In the genomic region with DNA sequence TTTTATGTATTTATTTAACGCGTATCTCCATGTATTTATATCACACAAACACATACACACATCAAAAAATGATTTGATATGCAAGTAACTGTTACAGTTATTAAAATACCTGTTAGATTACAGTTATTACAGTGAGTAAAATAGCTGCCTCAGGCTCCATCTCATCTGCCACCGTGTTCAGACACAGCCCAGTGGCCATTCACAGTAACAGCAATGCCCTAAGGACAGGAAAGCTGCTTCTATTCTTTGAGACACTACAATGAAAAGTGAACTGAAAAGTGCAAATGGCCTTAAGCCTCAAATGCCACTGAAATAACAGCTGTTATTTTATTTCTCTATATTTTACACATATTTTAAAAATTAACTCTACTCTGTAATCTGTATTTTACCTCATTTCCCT, we compare ENCODE assay signal across 17 mouse cellular contexts. TPM values are rescaled to one million over a fixed set of nuclear protein-coding genes. Genes with fewer than 3 reads are reported as not detected.
A peak's percentile ranks its signal among the peaks of the same experiment; 100 is the strongest.
DNase-seq lines count a peak whose midpoint lies in the region; ATAC-seq and TF ChIP-seq lines count a peak whose summit lies in the region.
"Had no signal": no experiment of that assay in that cellular context is flagged by ENCODE, and none has a peak within 500 bp of the region (broad histone marks: within the 10 kb centered on the region; RNA-seq: fewer than 3 reads in every experiment).

No protein-coding gene starts in this region.

- WGBS in forebrain, postnatal 0 days = 89% methylated on average over 3 of the region's 3 CpGs
- WGBS in forebrain, embryonic 10.5 days = 91% methylated on average over 3 of the region's 3 CpGs
- WGBS in liver, adult 2 months = 92% methylated on average over 3 of the region's 3 CpGs
- WGBS in liver, embryonic 11.5 days = 93% methylated on average over 3 of the region's 3 CpGs

- H3K36me3 ChIP-seq in forebrain, postnatal 0 days (ENCODE audit: insufficient read depth) = peaks cover 32% of the 10 kb centered on the region; the same call in 1 of the 2 replicates
- peaks cover 94% of the 10 kb centered on the region for H3K36me3 ChIP-seq in forebrain, embryonic 10.5 days (replicated peaks)
- peaks cover 38% of the 10 kb centered on the region for H3K36me3 ChIP-seq in liver, adult 2 months (ENCODE audit: control insufficient read depth, insufficient read depth, low read length)
- H3K36me3 ChIP-seq in liver, embryonic 11.5 days (ENCODE audit: control insufficient read depth, insufficient read depth, low read length) = peaks cover 20% of the 10 kb centered on the region; the same call in 1 of the 2 replicates

- H3K9me3 ChIP-seq in forebrain, postnatal 0 days (ENCODE audit: low read length) = no peaks in the 10 kb centered on the region
- no peaks in the 10 kb centered on the region for H3K9me3 ChIP-seq in forebrain, embryonic 10.5 days
- H3K9me3 ChIP-seq in liver, embryonic 11.5 days (ENCODE audit: control insufficient read depth, low read length) = no peaks in the 10 kb centered on the region
- H3K9me3 ChIP-seq: heart, embryonic 15.5 days; midbrain, embryonic 12.5 days; neural tube, embryonic 15.5 days had no signal

- no peak overlapping the region for H3K4me3 ChIP-seq in forebrain, postnatal 0 days (ENCODE audit: low read depth, low read length)
- H3K4me3 ChIP-seq in forebrain, embryonic 10.5 days = no peak overlapping the region
- no peak overlapping the region for H3K4me3 ChIP-seq in liver, adult 2 months (ENCODE audit: insufficient read depth, low read depth, low read length)
- H3K4me3 ChIP-seq in liver, embryonic 11.5 days (ENCODE audit: low read depth, low read length) = no peak overlapping the region
- H3K4me3 ChIP-seq: heart, embryonic 15.5 days; midbrain, embryonic 12.5 days; neural tube, embryonic 15.5 days had no signal

- POLR2A ChIA-PET in Patski (lab: Charles Lee) = no interaction called here

- no peak overlapping the region for H3K27ac ChIP-seq in forebrain, postnatal 0 days (ENCODE audit: low read depth, low read length)
- no peak overlapping the region for H3K27ac ChIP-seq in forebrain, embryonic 10.5 days
- H3K27ac ChIP-seq in liver, adult 2 months (replicated peaks; ENCODE audit: insufficient read depth, low read depth, low read length) = no peak overlapping the region
- no peak overlapping the region for H3K27ac ChIP-seq in liver, embryonic 11.5 days (ENCODE audit: low read depth, low read length)
- H3K27ac ChIP-seq: heart, embryonic 15.5 days; midbrain, embryonic 12.5 days; neural tube, embryonic 15.5 days had no signal

- in situ Hi-C loops in Patski (cut with MboI; ENCODE audit: low pct_unique_long_range_greater_than_20kb) = no loop called here

- no peaks in the 10 kb centered on the region for H3K79me2 ChIP-seq in liver, adult 2 months (ENCODE audit: control insufficient read depth, insufficient read depth, low read length)

- H3K27me3 ChIP-seq in forebrain, postnatal 0 days (ENCODE audit: insufficient read depth, low read length) = no peaks in the 10 kb centered on the region
- no peaks in the 10 kb centered on the region for H3K27me3 ChIP-seq in forebrain, embryonic 10.5 days (ENCODE audit: poor library complexity, severe bottlenecking)
- H3K27me3 ChIP-seq in liver, adult 2 months (ENCODE audit: control insufficient read depth, insufficient read depth, low read length) = no peaks in the 10 kb centered on the region
- no peaks in the 10 kb centered on the region for H3K27me3 ChIP-seq in liver, embryonic 11.5 days (replicated peaks; ENCODE audit: control insufficient read depth, insufficient read depth, low read length)
- no peaks in the 10 kb centered on the region for H3K27me3 ChIP-seq in Patski
- H3K27me3 ChIP-seq: heart, embryonic 15.5 days; midbrain, embryonic 12.5 days; neural tube, embryonic 15.5 days had no signal

- no peak for TF ChIP-seq POLR2A in liver, adult 2 months (IDR thresholded peaks at IDR 0.05; ENCODE audit: extremely low read depth, insufficient read depth, low read length)

- no peaks in the 10 kb centered on the region for H3K4me1 ChIP-seq in forebrain, postnatal 0 days (ENCODE audit: insufficient read depth)
- H3K4me1 ChIP-seq in forebrain, embryonic 10.5 days = no peaks in the 10 kb centered on the region
- no peaks in the 10 kb centered on the region for H3K4me1 ChIP-seq in liver, adult 2 months (ENCODE audit: control insufficient read depth, insufficient read depth, low read length)
- H3K4me1 ChIP-seq in liver, embryonic 11.5 days (replicated peaks; ENCODE audit: control insufficient read depth, insufficient read depth, low read length) = no peaks in the 10 kb centered on the region
- H3K4me1 ChIP-seq: heart, embryonic 15.5 days; midbrain, embryonic 12.5 days; neural tube, embryonic 15.5 days had no signal

- ATAC-seq in forebrain, postnatal 0 days = peak; percentile 53; the same call in 1 of the 2 replicates
- ATAC-seq in liver, embryonic 11.5 days (replicated peaks; ENCODE audit: low FRiP score) = no peak
- ATAC-seq in Patski = no peak
- ATAC-seq in megakaryocyte progenitor cell, adult 5-6 weeks (replicated peaks; ENCODE audit: poor library complexity) = peak; percentile 81
- ATAC-seq in cerebellum, adult (ENCODE audit: insufficient number of reproducible peaks, low FRiP score, low TSS enrichment) = no peak

- no peak overlapping the region for H3K9ac ChIP-seq in forebrain, postnatal 0 days
- H3K9ac ChIP-seq in liver, adult 2 months (ENCODE audit: low read depth, low read length) = no peak overlapping the region
- no peak overlapping the region for H3K9ac ChIP-seq in liver, embryonic 11.5 days (ENCODE audit: low read depth, low read length)
- H3K9ac ChIP-seq: heart, embryonic 15.5 days; midbrain, embryonic 12.5 days; neural tube, embryonic 15.5 days had no signal

- DNase-seq in forebrain, postnatal 0 days = no peak
- DNase-seq in forebrain, embryonic 10.5 days (ENCODE audit: extremely low spot score, low spot score) = no peak
- no peak for DNase-seq in liver, adult 2 months (ENCODE audit: extremely low read depth, low read depth, low spot score)
- DNase-seq in liver, embryonic 11.5 days (ENCODE audit: low spot score) = no peak
- DNase-seq in Patski (ENCODE audit: low read depth, low spot score) = no peak
- DNase-seq in ovary, postnatal 36 days (ENCODE audit: low spot score) = no peak
- DNase-seq: adrenal gland, postnatal 10 days; embryo, embryonic 11 days; gastrocnemius, postnatal 25 days; left cerebral cortex, postnatal 4 days; lung, adult 18-20 months; right cerebral cortex, postnatal 4 days had no signal

- CTCF ChIA-PET in Patski (lab: Charles Lee) = interaction anchor here (1.0 to 1.1 kb wide), 2 partner anchors 11 to 28 kb away, joined by 3 to 4 read pairs; no protein-coding TSS in a partner anchor

- no peak overlapping the region for H3K4me2 ChIP-seq in forebrain, postnatal 0 days (ENCODE audit: low read depth)
- no peak overlapping the region for H3K4me2 ChIP-seq in liver, embryonic 11.5 days
- H3K4me2 ChIP-seq: heart, embryonic 15.5 days; midbrain, embryonic 12.5 days; neural tube, embryonic 15.5 days had no signal

- peak; percentile 49 for TF ChIP-seq CTCF in forebrain, postnatal 0 days (IDR thresholded peaks at IDR 0.05; ENCODE audit: low read depth)
- TF ChIP-seq CTCF in liver, adult 2 months (IDR thresholded peaks at IDR 0.05; ENCODE audit: low read depth, low read length) = peak; percentile 4; the same call in 1 of the 2 replicates
- peak; percentile 28 for TF ChIP-seq CTCF in Patski (IDR thresholded peaks at IDR 0.05)

RNA-seq across cellular contexts. Expression of gene Fam208b, which starts 20.1 kb away (rescaled TPM):
- total RNA-seq in forebrain, postnatal 0 days (2014; rRNA removed) = 45.6 and 54.2 TPM in 2 replicates
- polyA plus RNA-seq in forebrain, postnatal 0 days (2015; fragmentation: Nextera tagmentation; extraction: Ambion mirVana) = 7.4 and 10.2 TPM in 2 replicates
- 20.9 and 24.4 TPM in 2 replicates for polyA plus RNA-seq in forebrain, embryonic 10.5 days (2016; fragmentation: Nextera tagmentation; extraction: Ambion mirVana)
- 10.8 and 12.2 TPM in 2 replicates for total RNA-seq in liver, adult 2 months (2014; rRNA removed)
- polyA plus RNA-seq in liver, adult 2 months (2012; rRNA removed) = 0.90 and 1.5 TPM in 2 replicates
- 10.8 and 14.5 TPM in 2 replicates for polyA plus RNA-seq in liver, embryonic 11.5 days (2014; fragmentation: Nextera tagmentation; extraction: Ambion mirVana)
- 26.3 TPM for polyA plus RNA-seq in Patski (2021)
- 42.2 and 65.3 TPM in 2 replicates for total RNA-seq in megakaryocyte progenitor cell, adult 5-6 weeks (2015)
- 24.7 and 37.0 TPM in 2 replicates for total RNA-seq in megakaryocyte progenitor cell, adult 5-6 weeks (2017)

RNA-seq across cellular contexts. Expression of gene Asb13, which starts 43.0 kb away (rescaled TPM):
- 9.8 and 12.1 TPM in 2 replicates for total RNA-seq in forebrain, postnatal 0 days (2014; rRNA removed)
- polyA plus RNA-seq in forebrain, postnatal 0 days (2015; fragmentation: Nextera tagmentation; extraction: Ambion mirVana) = 4.9 and 13.8 TPM in 2 replicates
- 15.7 and 16.9 TPM in 2 replicates for polyA plus RNA-seq in forebrain, embryonic 10.5 days (2016; fragmentation: Nextera tagmentation; extraction: Ambion mirVana)
- 14.7 and 19.0 TPM in 2 replicates for total RNA-seq in liver, adult 2 months (2014; rRNA removed)
- polyA plus RNA-seq in liver, adult 2 months (2012; rRNA removed) = 34.9 and 35.2 TPM in 2 replicates
- 4.7 and 4.9 TPM in 2 replicates for polyA plus RNA-seq in liver, embryonic 11.5 days (2014; fragmentation: Nextera tagmentation; extraction: Ambion mirVana)
- 14.2 TPM for polyA plus RNA-seq in Patski (2021)
- 4.4 and 4.7 TPM in 2 replicates for total RNA-seq in megakaryocyte progenitor cell, adult 5-6 weeks (2015)
- 3.3 and 3.8 TPM in 2 replicates for total RNA-seq in megakaryocyte progenitor cell, adult 5-6 weeks (2017)

RNA-seq across cellular contexts. Expression of gene Gdi2, which starts 52.9 kb away (rescaled TPM):
- total RNA-seq in forebrain, postnatal 0 days (2014; rRNA removed) = 297 and 300 TPM in 2 replicates
- polyA plus RNA-seq in forebrain, postnatal 0 days (2015; fragmentation: Nextera tagmentation; extraction: Ambion mirVana) = 376 and 382 TPM in 2 replicates
- polyA plus RNA-seq in forebrain, embryonic 10.5 days (2016; fragmentation: Nextera tagmentation; extraction: Ambion mirVana) = 431 and 471 TPM in 2 replicates
- total RNA-seq in liver, adult 2 months (2014; rRNA removed) = 250 and 268 TPM in 2 replicates
- polyA plus RNA-seq in liver, adult 2 months (2012; rRNA removed) = 146 and 159 TPM in 2 replicates
- polyA plus RNA-seq in liver, embryonic 11.5 days (2014; fragmentation: Nextera tagmentation; extraction: Ambion mirVana) = 354 and 364 TPM in 2 replicates
- polyA plus RNA-seq in Patski (2021) = 436 TPM
- total RNA-seq in megakaryocyte progenitor cell, adult 5-6 weeks (2015) = 612 and 668 TPM in 2 replicates
- total RNA-seq in megakaryocyte progenitor cell, adult 5-6 weeks (2017) = 469 and 501 TPM in 2 replicates

Comparison
In these comparisons a context has a peak if more than half of its experiments do, and no peak if none do; other contexts are left out.
1. ATAC-seq: peak in forebrain, postnatal 0 days (single experiment) and megakaryocyte progenitor cell, adult 5-6 weeks (single experiment); none in liver, embryonic 11.5 days (single experiment), Patski (single experiment) and cerebellum, adult (single experiment).
2. Peak in every context shown above with its lines, with median percentiles within 50 percentile points of each other: CTCF ChIP-seq.